Comparison of ENCODE assay signal across 22 mouse cellular contexts in genomic region chr3:127130167-127130770, GRCm38 (mm10).
A peak's percentile ranks its signal among the peaks of the same experiment; 100 is the strongest.
DNase-seq lines count a peak whose midpoint lies in the region; ATAC-seq and TF ChIP-seq lines count a peak whose summit lies in the region.
"Had no signal": no experiment of that assay in that cellular context is flagged by ENCODE, and none has a peak within 500 bp of the region (broad histone marks: within the 10 kb centered on the region; RNA-seq: fewer than 3 reads in every experiment).

No protein-coding gene starts in this region.

- peaks cover 13% of the 10 kb centered on the region for H3K4me1 ChIP-seq in forebrain, embryonic 14.5 days (ENCODE audit: control insufficient read depth, insufficient read depth, low read length)
- H3K4me1 ChIP-seq in forebrain, embryonic 13.5 days, result peaks cover 21% of the 10 kb centered on the region
- H3K4me1 ChIP-seq in lung, postnatal 0 days (ENCODE audit: insufficient read depth, low read depth, low read length), result no peaks in the 10 kb centered on the region
- H3K4me1 ChIP-seq: heart, embryonic 12.5 days; liver, embryonic 13.5 days had no signal

- no peak overlapping the region for H3K4me3 ChIP-seq in forebrain, embryonic 14.5 days (ENCODE audit: low read depth, low read length)
- H3K4me3 ChIP-seq in forebrain, embryonic 13.5 days, result no peak overlapping the region
- no peak overlapping the region for H3K4me3 ChIP-seq in lung, postnatal 0 days (ENCODE audit: low read depth, low read length)
- H3K4me3 ChIP-seq: heart, embryonic 12.5 days; hindbrain, embryonic 13.5 days; liver, embryonic 13.5 days; midbrain, embryonic 10.5 days had no signal

- no peaks in the 10 kb centered on the region for H3K36me3 ChIP-seq in forebrain, embryonic 14.5 days (ENCODE audit: control insufficient read depth, insufficient read depth, low read length)
- no peaks in the 10 kb centered on the region for H3K36me3 ChIP-seq in forebrain, embryonic 13.5 days (ENCODE audit: poor library complexity, severe bottlenecking)
- H3K36me3 ChIP-seq in lung, postnatal 0 days (ENCODE audit: insufficient read depth, low read length), result no peaks in the 10 kb centered on the region
- H3K36me3 ChIP-seq: G1E; heart, embryonic 12.5 days; hindbrain, embryonic 13.5 days; liver, embryonic 13.5 days; midbrain, embryonic 10.5 days had no signal

- H3K9ac ChIP-seq in forebrain, embryonic 14.5 days (ENCODE audit: low read length), result no peak overlapping the region
- no peak overlapping the region for H3K9ac ChIP-seq in forebrain, embryonic 13.5 days
- H3K9ac ChIP-seq in lung, postnatal 0 days (replicated peaks; ENCODE audit: low read depth), result no peak overlapping the region
- H3K9ac ChIP-seq: heart, embryonic 12.5 days; hindbrain, embryonic 13.5 days; liver, embryonic 13.5 days; lung, embryonic 14.5 days had no signal

- TF ChIP-seq CTCF in lung, postnatal 0 days (IDR thresholded peaks at IDR 0.05), result no peak

- peak; percentile 40; the same call in 1 of the 2 replicates for ATAC-seq in forebrain, embryonic 14.5 days
- no peak for ATAC-seq in forebrain, embryonic 13.5 days
- ATAC-seq in lung, postnatal 0 days, result no peak
- ATAC-seq: inflammation-experienced regulatory T-cells, adult 6 months had no signal

- no peaks in the 10 kb centered on the region for H3K27me3 ChIP-seq in forebrain, embryonic 14.5 days (replicated peaks; ENCODE audit: control insufficient read depth, insufficient read depth, low read length)
- no peaks in the 10 kb centered on the region for H3K27me3 ChIP-seq in forebrain, embryonic 13.5 days
- H3K27me3 ChIP-seq in lung, postnatal 0 days (replicated peaks; ENCODE audit: insufficient read depth, low read length), result no peaks in the 10 kb centered on the region
- H3K27me3 ChIP-seq: heart, embryonic 12.5 days; hindbrain, embryonic 13.5 days; liver, embryonic 13.5 days had no signal

- no peak for DNase-seq in forebrain, embryonic 14.5 days (ENCODE audit: low spot score)
- DNase-seq in kidney, postnatal 14 days, result peak; percentile 3
- no peak for DNase-seq in kidney, adult 8-10 months
- DNase-seq in Muller cell, postnatal 12 days (ENCODE audit: inconsistent ontology term), result peak; percentile 92
- peak; percentile 40 for DNase-seq in forelimb bud, embryonic 11.5 days (ENCODE audit: low read depth, low spot score)
- DNase-seq in lung, postnatal 0 days (ENCODE audit: low spot score), result no peak
- no peak for DNase-seq in right cerebral cortex, adult 2 months (ENCODE audit: low spot score in 2 of 2)
- DNase-seq: cerebellum, adult 8-10 months; gastrocnemius, postnatal 10 days; heart, adult 11 months; left cerebral cortex, postnatal 4 days; liver, embryonic 13.5 days; lung, embryonic 14.5 days; right cerebral cortex, postnatal 25 days; thymus, adult 2 months had no signal

- no peak overlapping the region for H3K27ac ChIP-seq in forebrain, embryonic 14.5 days (ENCODE audit: low read depth, low read length)
- no peak overlapping the region for H3K27ac ChIP-seq in forebrain, embryonic 13.5 days
- H3K27ac ChIP-seq in lung, postnatal 0 days (ENCODE audit: low read length), result no peak overlapping the region
- H3K27ac ChIP-seq: hindbrain, embryonic 13.5 days; liver, embryonic 13.5 days; macrophage; midbrain, embryonic 10.5 days had no signal

- no peak for TF ChIP-seq EP300 in lung, postnatal 0 days (IDR thresholded peaks at IDR 0.05)

- no peaks in the 10 kb centered on the region for H3K9me3 ChIP-seq in forebrain, embryonic 14.5 days (replicated peaks; ENCODE audit: control insufficient read depth, low read length)
- H3K9me3 ChIP-seq in forebrain, embryonic 13.5 days (replicated peaks), result no peaks in the 10 kb centered on the region
- H3K9me3 ChIP-seq in lung, postnatal 0 days (ENCODE audit: low read length), result no peaks in the 10 kb centered on the region
- H3K9me3 ChIP-seq: G1E; heart, embryonic 12.5 days; hindbrain, embryonic 13.5 days; liver, embryonic 13.5 days; midbrain, embryonic 10.5 days had no signal

- no peak overlapping the region for H3K4me2 ChIP-seq in forebrain, embryonic 14.5 days (ENCODE audit: low read length)
- H3K4me2 ChIP-seq in forebrain, embryonic 13.5 days, result no peak overlapping the region
- no peak overlapping the region for H3K4me2 ChIP-seq in lung, postnatal 0 days (replicated peaks; ENCODE audit: low read depth, low read length)
- H3K4me2 ChIP-seq: heart, embryonic 12.5 days; hindbrain, embryonic 13.5 days; liver, embryonic 13.5 days; lung, embryonic 14.5 days had no signal

- 15% methylated on average over 12 of the region's 12 CpGs for WGBS in forebrain, embryonic 14.5 days
- WGBS in forebrain, embryonic 13.5 days, result 23% methylated on average over 12 of the region's 12 CpGs
- 88% methylated on average over 12 of the region's 12 CpGs for WGBS in lung, postnatal 0 days

Comparison
In these comparisons a context has a peak if more than half of its experiments do, and no peak if none do; other contexts are left out.
1. DNase-seq: peak in kidney, postnatal 14 days (single experiment), Muller cell, postnatal 12 days (single experiment) and forelimb bud, embryonic 11.5 days (single experiment); none in forebrain, embryonic 14.5 days (single experiment), kidney, adult 8-10 months (0 of 2), lung, postnatal 0 days (single experiment) and right cerebral cortex, adult 2 months (0 of 2).